1 mouse cellular context compared by ENCODE assay signal in the genomic region with DNA sequence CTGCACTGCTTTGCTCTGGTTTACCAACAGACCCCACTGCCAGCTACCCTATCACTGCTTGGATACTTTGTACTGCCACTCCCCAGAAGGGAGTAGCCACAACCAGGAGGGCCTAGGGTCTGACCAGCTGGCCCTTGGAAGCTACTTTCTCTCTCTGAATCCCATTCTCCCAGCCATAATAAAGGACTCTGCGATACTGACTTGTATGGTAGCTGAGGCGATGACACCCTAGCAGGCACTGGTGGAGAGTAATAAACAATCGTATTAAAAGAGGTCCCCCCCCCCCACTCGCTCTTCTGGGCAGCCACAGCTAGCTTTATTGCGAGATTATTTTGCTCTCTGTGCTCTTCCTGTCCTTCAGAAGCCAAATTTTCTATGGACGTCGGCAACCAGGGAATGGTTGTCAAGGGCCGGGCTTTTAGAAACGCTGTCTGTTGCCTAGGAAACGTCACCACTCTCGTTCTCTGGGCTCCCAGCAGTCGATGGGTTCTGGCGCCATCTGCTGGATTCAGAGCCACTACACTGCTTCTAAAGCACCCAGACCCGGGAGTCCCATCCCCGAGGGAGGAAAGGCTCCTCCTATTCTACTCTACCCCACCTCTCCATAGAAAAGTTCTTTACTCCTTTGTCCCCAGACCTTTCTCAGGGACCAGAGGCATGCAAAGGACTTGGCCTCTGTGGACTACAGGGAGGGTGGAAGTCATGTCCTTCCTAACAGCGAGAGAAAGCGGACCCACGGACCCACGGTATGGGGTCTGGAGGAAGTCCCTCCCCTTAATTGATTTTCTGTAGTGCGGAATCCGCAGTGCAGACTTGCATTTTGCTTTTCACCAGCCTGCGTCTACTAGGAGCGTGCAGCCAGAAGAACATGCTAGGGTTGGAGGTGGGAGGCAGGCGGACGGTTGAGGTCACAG.
TF ChIP-seq lines count a peak whose summit lies in the region.

No protein-coding gene starts in this region.

TF ChIP-seq in CH12.LX, 34 proteins besides CTCF, POLR2A, EP300 and RAD21:
- TF ChIP-seq NELFE (IDR thresholded peaks at IDR 0.05; ENCODE audit: low read depth, low read length), result peak; percentile 45
- TF ChIP-seq ELF1 (IDR thresholded peaks at IDR 0.05; ENCODE audit: low read depth, low read length), result 0 out of 2 replicates have a peak, but pooled peaks have one; percentile 31
- no peak for TF ChIP-seq MAX (IDR thresholded peaks at IDR 0.05; ENCODE audit: low read length)
- TF ChIP-seq USF2 (conservative IDR thresholded peaks at IDR 0.05; ENCODE audit: low read depth, low read length), result no peak
- TF ChIP-seq TCF12 (IDR thresholded peaks at IDR 0.05; ENCODE audit: low read depth, low read length), result no peak
- TF ChIP-seq MXI1 (IDR thresholded peaks at IDR 0.05; ENCODE audit: low read depth, low read length), result peak; percentile 88
- TF ChIP-seq ZKSCAN1 (IDR thresholded peaks at IDR 0.05; ENCODE audit: borderline replicate concordance, low read depth, low read length), result no peak
- no peak for TF ChIP-seq ETS1 (conservative IDR thresholded peaks at IDR 0.05; ENCODE audit: low read depth, low read length)
- TF ChIP-seq HCFC1 (IDR thresholded peaks at IDR 0.05; ENCODE audit: low read depth, low read length), result 0 out of 2 replicates have a peak, but pooled peaks have one; percentile 17
- no peak for TF ChIP-seq USF1 (IDR thresholded peaks at IDR 0.05; ENCODE audit: low read depth, low read length)
- 0 out of 2 replicates have a peak, but pooled peaks have one; percentile 18 for TF ChIP-seq CHD2 (IDR thresholded peaks at IDR 0.05; ENCODE audit: low read length)
- TF ChIP-seq SIN3A (IDR thresholded peaks at IDR 0.05; ENCODE audit: low read length), result peak; percentile 83
- no peak for TF ChIP-seq JUND (conservative IDR thresholded peaks at IDR 0.05; ENCODE audit: low read depth, low read length)
- 0 out of 2 replicates have a peak, but pooled peaks have one; percentile 37 for TF ChIP-seq E2F4 (IDR thresholded peaks at IDR 0.05; ENCODE audit: insufficient replicate concordance, low read depth, low read length)
- TF ChIP-seq ZC3H11A (IDR thresholded peaks at IDR 0.05; ENCODE audit: low read depth, low read length), result peak; percentile 54
- peak; percentile 93 for TF ChIP-seq SMC3 (IDR thresholded peaks at IDR 0.05; ENCODE audit: low read depth, low read length)
- TF ChIP-seq IRF4 (IDR thresholded peaks at IDR 0.05; ENCODE audit: low read depth, low read length), result peak; percentile 66
